Mouse (Mus musculus): ENCODE results near the gene B4galt5.

The B4galt5 gene

GRCm38 (mm10) chr2:167305382-167306272 lies 43.4 kb downstream of the B4galt5 start:
- in situ Hi-C loops (cut with MboI, MseI) = no loop called here

GRCm38 (mm10) chr2:167304651-167305381 lies 44.2 kb downstream of the B4galt5 start:
- in situ Hi-C loops (cut with MboI, MseI) = no loop called here

DNA sequence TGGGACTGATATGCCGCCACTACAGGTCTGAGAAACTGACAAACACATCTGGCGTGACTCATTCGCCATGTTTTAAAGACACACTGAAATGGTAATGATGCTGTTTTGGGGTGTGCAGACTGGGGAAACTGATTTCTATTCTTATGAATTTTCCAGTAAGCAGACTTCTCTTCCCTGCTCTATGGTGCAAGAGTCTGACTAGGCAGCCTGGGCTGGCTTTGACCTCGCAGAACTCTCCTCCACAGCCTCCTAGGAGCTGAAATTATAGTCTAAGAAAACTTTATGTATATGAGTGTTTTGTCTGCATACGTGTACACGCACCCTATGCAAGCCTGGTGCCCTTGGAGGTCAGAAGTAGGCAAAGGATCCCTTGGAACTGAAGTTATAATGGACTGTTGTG lies 45.2 kb downstream of the B4galt5 start:
- in situ Hi-C loops (cut with MboI, MseI) = no loop called here

GRCm38 (mm10) chr2:167303196-167303595 lies 45.8 kb downstream of the B4galt5 start:
- in situ Hi-C loops (cut with MboI, MseI) = no loop called here

- in situ Hi-C loops (cut with MboI, MseI) = no loop called here
These were observed 46.3 kb downstream of the B4galt5 start for GRCm38 (mm10) chr2:167302641-167303040.

DNA sequence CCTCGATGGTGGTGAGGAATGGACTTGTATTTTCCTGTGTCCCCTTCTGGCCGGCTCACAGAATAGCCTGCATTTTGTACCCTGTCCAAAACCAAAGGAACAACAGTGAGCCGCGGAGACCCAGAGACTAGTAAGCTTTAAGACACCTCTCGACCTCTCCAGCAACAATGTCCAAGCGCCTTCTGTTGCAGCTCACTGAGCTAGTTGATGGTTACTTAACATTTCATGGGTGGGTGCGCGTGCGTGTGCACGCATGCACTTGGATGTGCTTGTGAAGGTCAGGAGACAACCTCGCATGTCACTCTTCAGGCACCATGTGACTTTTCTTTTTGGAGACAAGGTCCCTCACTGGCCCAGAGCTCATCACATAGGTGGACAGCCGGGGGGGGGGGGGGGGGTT lies 47.0 kb downstream of the B4galt5 start:
- in situ Hi-C loops (cut with MboI, MseI) = no loop called here

GRCm38 (mm10) chr2:167301601-167302000 lies 47.4 kb downstream of the B4galt5 start:
- in situ Hi-C loops (cut with MboI, MseI) = no loop called here

GRCm38 (mm10) chr2:167300943-167301497 lies 48.0 kb downstream of the B4galt5 start:
- in situ Hi-C loops (cut with MboI, MseI) = no loop called here

DNA sequence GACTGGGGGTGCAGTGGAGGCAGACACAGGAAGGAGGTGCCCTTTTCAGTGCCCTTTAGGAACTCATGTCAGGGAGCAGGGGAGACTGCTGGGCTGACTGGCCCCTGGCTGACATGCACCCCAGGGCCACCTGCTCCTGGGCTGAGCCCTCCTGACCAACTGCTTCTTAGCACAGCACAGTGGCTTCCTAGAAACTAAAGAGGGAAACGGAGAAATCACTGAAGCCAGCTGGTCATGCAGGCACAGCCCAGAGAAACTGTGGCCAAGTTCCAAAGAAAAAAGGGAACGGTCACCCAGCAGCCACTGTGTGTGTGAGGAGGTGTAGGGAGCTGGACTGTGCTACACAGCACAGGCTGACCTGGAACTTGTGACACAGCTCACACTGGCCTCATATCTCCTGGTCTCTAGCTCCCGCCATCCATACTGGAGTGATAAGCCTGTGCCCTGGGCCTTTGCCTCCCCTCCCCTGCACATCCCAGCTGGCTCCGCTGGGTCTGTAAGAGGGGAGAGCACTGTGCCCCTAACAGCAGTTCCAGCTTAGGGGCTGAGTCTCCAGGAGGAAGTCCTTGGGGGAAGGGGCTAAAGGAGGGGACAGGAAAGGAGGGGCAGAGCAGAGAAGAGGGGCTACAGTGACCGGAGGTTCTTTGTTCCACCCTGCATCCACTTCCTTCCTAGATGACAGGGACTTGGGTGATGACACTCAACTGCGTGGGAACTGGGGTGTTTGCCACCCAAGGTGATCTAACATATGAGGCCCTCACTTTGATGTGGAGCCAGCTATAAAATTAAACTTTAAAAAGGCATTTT lies 48.9 kb downstream of the B4galt5 start:
- in situ Hi-C loops (cut with MboI, MseI) = no loop called here

DNA sequence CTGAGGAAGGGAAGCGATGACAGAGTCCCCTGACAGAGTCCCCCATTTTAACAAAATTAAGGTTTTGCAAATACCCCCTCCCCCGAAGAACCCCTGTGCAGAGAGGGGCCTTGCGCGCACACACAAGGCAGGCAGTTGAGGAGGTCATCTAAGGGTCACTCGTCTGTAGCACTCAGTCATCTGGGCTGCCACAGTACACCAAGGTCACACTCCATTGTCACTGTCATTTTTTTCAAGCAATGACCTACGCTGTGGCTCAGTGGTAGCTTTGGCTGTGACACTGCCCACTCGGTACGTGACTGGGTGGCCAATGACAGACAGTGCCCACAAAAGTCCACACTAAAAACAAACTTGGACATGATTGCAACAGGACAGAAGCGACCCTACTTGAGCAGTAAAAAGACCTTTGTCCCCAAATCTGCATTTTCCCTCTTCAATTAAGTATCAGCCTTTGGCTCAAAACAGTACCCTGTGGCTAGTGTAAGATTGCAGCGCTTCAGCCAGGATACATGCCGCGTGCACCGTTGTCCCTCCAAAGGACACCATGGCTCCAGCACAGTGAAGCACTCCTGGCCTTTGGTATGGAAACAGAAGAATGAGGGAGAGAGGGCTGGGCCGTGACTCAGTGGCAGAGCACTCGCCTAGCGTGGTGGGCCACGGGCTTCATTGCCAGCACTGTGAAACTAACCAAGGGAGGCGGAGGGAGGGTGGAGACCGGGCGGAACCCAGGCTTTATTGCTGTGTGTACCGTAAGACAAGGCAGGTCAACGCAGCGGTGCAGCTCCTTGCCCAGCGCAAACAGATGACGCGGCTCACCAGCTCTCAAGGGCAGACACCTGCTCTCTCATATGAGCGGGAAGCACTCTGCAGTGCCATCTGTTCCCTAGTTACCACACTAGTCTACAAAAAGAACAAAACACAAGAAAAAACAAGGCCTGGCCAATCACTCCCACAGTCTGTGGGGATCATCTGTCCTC lies 50.0 kb downstream of the B4galt5 start:
- in situ Hi-C loops (cut with MboI, MseI) = no loop called here

DNA sequence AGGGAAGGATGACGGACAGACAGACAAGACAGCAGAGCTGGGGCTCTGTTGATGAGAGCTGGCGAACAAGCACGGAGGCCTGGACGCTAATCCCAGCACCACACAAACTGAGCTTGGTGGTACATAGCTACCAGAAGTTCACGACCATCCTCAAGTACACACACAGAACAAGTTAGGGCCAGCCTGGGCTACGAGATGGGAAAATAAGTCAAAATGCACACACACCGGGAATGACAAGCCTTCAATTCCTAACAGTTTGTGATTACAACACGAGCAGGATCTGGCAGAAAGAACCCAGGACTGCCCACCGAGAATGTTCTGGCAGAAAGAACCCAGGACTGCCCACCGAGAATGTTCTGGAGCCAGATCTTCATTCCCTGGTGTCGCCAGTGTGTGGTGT lies 51.0 kb downstream of the B4galt5 start:
- in situ Hi-C loops (cut with MboI, MseI) = no loop called here

DNA sequence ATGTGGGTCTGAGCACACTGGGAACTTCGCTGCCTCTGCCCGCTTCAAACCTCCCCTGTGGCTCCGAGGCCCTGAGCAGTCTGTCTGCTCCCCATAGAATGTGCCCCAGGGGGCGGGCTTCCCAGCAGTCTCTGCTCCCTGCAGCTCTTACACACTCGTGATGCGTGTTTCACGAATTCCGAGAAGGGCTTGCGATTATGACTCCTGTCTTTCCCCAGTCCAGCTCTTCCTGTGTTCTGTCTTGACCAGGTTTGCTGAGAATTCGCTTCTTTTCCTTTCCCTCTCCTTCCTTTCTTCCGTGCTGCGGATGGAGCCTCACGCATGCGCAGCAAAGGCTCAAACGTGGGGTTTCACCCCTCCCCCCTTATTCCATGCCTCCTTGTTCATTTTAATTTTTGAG lies 54.1 kb downstream of the B4galt5 start:
- in situ Hi-C loops (cut with MboI, MseI) = no loop called here

GRCm38 (mm10) chr2:167294216-167294615 lies 54.8 kb downstream of the B4galt5 start:
- in situ Hi-C loops (cut with MboI, MseI) = no loop called here

- in situ Hi-C loops (cut with MboI, MseI) = no loop called here
These were observed 55.5 kb downstream of the B4galt5 start for GRCm38 (mm10) chr2:167293289-167294085.

DNA sequence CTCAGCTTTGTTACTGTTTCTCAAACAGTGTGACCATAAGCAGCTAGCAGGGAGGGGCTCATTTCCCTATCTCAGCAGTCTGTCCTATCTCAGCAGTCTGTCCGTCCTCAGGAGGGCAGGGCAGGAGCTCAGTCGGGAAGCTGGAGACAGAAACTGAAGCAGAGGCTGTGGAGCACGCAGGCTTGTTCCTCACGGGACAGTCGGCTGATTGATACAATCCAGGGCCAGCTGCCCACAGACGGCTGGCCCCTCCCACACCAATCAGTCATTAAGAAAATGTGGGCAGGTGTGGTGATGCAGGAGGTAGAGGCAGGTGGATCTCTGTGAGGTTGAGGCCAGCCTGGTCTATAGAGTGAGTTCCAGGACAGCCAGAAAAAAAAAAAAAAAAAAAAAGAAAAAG lies 56.1 kb downstream of the B4galt5 start:
- in situ Hi-C loops (cut with MboI, MseI) = no loop called here

GRCm38 (mm10) chr2:167292151-167292591 lies 56.8 kb downstream of the B4galt5 start:
- in situ Hi-C loops (cut with MboI, MseI) = no loop called here

GRCm38 (mm10) chr2:167291656-167292055 lies 57.3 kb downstream of the B4galt5 start:
- in situ Hi-C loops (cut with MboI, MseI) = no loop called here

- in situ Hi-C loops (cut with MboI, MseI) = no loop called here
These were observed 67.5 kb downstream of the B4galt5 start for GRCm38 (mm10) chr2:167281461-167281860.

GRCm38 (mm10) chr2:167280986-167281310 lies 68.0 kb downstream of the B4galt5 start:
- in situ Hi-C loops (cut with MboI, MseI) = no loop called here

All from T-helper 17 cell (primary cell).